Mouse (Mus musculus): ENCODE measurements around the gene Iqcf3.

GRCm38 (mm10) chr9:106457920-106458319, 103.5 kb downstream of the Iqcf3 start:
- TF ChIP-seq TAL1 (IDR thresholded peaks at IDR 0.05; ENCODE audit: low read length) (no peak), GATA1 (IDR thresholded peaks at IDR 0.05; ENCODE audit: low read length) (no peak)
